Mouse (Mus musculus) left cerebral cortex, adult 8-10 months (tissue): ENCODE results near the gene Fmnl2. TPM values are rescaled to one million over a fixed set of nuclear protein-coding genes. Genes with fewer than 3 reads are reported as not detected.

Experiments
- DNase-seq, 2 experiments: peaks; one replicate each; pipeline ENCODE4 v3.0.0; 2022; ENCODE audit warnings: low spot score in 2 of 2
- total RNA-seq, 4 experiments: library from RNA; stranded (reverse); gene quantifications; 2 replicates each; pipeline ENCODE4 v1.2.4; 2022

The Fmnl2 gene
- total RNA-seq: 10 to 100 TPM; 39.5 to 42.3 (median 41.1) TPM

GRCm38 (mm10) chr2:52857611-52858528 lies at the start of gene Fmnl2:
Gene Fmnl2, plus strand, starts transcription at chr2:52857860.
- peak; percentile 48 to 56 for DNase-seq

DNA sequence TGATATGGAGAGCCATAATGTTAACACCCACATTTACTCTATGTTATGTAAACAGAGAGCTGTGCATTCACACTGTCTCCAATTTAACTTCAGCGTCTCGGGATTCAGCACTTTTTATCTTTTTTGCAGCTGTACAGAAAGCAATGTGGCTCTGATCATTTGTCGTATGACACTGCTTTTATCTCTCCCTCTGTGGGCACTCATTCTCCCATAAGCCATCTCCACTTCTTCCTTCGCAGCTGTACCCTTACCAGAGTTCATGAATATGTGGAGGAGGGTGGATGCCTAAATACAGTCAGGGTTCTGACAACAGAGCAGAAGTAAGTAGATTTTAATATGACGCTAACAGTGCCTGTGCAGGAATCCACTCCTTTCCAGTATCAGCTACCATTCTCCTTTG lies 47.7 kb upstream of the Fmnl2 start:
- no peak for DNase-seq

DNA sequence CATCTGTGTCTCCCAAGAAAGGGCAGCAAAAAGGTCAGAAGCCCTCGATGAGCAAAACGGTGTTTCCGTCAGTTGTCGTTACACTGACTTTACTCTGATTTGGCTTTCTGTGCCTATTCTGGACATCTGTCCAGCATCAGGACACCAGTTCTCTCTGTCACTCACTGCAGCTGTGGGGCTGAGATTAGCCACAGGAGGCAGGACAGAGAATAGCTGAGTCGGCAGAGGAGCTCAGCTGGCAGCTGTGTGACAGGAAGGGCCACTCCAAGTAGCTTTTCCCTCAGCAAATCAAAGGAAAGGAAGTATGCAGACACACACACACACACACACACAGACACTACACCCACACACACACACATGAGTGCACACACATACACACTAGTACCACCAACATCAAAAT lies 46.0 kb upstream of the Fmnl2 start:
- no peak for DNase-seq

DNA sequence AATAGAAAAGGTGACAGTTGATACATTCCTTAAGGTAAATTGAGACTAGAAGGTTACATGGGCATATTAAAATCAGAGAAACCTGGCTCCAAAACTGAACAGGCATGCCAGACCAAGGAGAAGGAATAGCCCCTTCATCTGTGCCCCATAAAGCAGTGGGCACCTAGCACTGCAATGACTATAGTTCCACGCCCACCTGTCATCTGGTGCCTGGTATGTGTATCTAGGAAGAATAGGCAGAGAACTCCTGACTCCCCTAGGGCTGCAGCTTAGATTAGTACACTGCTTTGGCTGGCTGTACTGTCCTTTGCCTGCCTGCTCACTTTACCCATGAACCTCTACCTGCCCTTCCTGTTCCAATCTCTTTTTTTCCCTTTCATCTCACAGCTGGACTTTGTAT lies 40.3 kb upstream of the Fmnl2 start:
- peak in 1 of 2 experiments; percentile 22 for DNase-seq

GRCm38 (mm10) chr2:52818944-52819343 lies 38.7 kb upstream of the Fmnl2 start:
- DNase-seq: peak in 1 of 2 experiments; percentile 14

DNA sequence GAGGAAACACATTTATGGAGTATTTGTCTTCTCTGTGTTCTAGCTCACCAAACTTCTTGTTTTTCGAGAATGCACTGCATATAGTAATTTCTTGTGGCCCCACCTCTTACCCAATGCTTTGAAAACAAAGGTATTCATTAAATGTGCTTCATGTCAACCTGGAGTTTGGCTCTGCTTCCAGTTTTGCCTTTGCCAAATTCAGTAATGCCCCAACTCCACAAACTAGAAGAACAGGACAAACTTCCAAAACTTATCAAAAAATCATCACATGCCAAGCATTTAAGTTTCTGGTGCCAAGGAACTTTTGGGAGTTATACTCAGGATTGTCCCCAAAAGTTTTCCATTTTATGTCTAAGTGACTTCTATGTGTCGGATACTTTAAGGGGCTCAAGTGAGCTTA lies 35.4 kb upstream of the Fmnl2 start:
- no peak for DNase-seq

- no peak for DNase-seq
Observed at GRCm38 (mm10) chr2:52828077-52828476, 29.6 kb upstream of the Fmnl2 start.

GRCm38 (mm10) chr2:52830513-52830912 lies 27.1 kb upstream of the Fmnl2 start:
- DNase-seq: no peak

DNA sequence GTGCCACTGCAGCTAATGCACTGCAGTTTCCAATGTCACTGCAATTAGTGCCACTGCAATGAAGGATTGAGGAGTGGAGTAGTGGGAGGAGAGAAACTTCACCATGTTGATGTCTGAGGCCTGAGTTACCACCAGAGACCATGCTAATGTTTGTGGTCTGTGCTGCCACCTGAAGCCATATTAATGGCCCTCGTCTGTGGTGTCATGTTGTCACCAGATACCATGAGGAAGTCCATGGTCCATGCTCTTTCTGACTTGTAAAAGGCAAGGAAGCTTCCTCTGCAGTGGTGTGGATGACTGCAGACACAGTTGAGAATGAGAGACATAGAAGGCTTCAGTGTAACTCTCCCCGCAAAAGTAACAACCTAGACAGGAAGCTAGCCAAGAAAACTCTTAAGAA lies 26.1 kb upstream of the Fmnl2 start:
- DNase-seq: no peak

- no peak for DNase-seq
Observed at GRCm38 (mm10) chr2:52835726-52836125, 21.9 kb upstream of the Fmnl2 start.

GRCm38 (mm10) chr2:52839074-52839473 lies 18.6 kb upstream of the Fmnl2 start:
- no peak for DNase-seq

- DNase-seq: no peak
Observed at GRCm38 (mm10) chr2:52839868-52840267, 17.8 kb upstream of the Fmnl2 start.

GRCm38 (mm10) chr2:52843861-52844260 lies 13.8 kb upstream of the Fmnl2 start:
- DNase-seq: no peak

- DNase-seq: no peak
Observed at GRCm38 (mm10) chr2:52844936-52845752, 12.5 kb upstream of the Fmnl2 start.

DNA sequence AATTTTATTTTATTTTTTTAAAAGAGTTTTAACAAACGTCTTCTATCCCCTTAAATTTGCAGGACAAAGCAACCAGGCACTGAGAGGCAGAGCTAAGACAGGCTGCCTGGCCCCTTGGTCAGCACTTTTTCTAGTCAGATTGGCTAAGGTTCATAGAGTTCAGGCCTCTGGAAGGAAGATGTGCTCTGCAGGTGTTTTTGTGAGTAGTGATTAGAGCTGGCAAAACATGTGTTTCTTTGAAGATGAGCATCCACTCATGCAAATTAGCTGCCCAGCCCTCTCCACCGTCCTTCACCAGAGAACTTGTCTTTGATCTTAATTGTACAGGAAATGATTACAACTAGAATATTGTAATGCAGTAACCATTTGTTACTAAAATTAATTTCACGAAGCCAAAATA lies 11.2 kb upstream of the Fmnl2 start:
- no peak for DNase-seq

- DNase-seq: no peak
Observed at GRCm38 (mm10) chr2:52849092-52849491, 8.6 kb upstream of the Fmnl2 start.

DNA sequence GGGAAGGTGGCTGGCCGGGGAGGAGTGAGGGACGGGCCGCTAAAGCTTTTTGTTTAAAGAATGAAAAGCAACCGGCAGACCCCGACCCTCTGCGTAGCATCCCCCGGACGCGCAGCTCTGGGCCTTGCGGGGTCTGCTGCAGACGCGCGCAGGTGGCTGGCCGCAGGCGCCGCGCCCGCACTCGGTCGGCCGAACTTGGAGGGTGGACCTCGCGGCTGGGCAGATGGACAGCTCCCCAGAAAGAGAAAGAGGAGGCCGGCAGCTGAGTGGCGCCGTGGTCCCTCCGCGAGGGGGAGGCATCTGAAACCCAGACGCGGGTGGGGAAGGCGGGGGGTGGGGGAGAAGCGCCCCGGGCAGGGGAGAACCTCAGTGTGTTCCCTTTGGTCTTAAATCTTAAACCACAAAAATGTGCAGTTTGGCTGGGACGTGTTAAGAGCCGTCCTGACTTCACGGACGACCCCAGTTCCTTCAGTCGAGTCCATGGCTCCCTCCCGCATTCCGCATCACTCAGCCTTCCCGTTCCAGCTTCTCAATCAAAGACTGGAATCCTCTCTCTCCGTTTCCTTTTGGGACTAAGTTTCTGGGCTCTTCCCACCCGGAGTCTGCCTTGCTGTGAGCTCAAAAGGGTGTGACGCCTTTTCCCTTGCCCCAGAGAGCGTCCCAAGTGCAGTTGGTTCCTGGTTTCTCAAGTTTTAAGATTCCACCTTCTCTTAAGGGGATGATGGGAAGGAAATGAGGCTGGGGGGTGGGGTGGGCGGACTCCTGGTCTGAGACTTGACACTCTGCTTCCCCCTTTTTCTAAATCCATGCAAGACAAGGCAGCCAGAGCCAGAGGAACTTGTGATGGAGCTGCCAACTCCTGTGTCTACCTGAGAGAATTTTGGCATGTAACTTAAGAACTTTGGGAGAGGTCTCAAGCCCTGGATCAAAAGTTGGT lies 1.1 kb downstream of the Fmnl2 start:
- DNase-seq: peak; percentile 17

GRCm38 (mm10) chr2:52859466-52859840 lies 1.8 kb downstream of the Fmnl2 start:
- DNase-seq: no peak

GRCm38 (mm10) chr2:52860111-52860775 lies 2.6 kb downstream of the Fmnl2 start:
- no peak for DNase-seq

GRCm38 (mm10) chr2:52862046-52862759 lies 4.5 kb downstream of the Fmnl2 start:
- DNase-seq: no peak
